Mouse (Mus musculus): ENCODE results near the gene Mrpl58.

Mrpl58 gene

DNA sequence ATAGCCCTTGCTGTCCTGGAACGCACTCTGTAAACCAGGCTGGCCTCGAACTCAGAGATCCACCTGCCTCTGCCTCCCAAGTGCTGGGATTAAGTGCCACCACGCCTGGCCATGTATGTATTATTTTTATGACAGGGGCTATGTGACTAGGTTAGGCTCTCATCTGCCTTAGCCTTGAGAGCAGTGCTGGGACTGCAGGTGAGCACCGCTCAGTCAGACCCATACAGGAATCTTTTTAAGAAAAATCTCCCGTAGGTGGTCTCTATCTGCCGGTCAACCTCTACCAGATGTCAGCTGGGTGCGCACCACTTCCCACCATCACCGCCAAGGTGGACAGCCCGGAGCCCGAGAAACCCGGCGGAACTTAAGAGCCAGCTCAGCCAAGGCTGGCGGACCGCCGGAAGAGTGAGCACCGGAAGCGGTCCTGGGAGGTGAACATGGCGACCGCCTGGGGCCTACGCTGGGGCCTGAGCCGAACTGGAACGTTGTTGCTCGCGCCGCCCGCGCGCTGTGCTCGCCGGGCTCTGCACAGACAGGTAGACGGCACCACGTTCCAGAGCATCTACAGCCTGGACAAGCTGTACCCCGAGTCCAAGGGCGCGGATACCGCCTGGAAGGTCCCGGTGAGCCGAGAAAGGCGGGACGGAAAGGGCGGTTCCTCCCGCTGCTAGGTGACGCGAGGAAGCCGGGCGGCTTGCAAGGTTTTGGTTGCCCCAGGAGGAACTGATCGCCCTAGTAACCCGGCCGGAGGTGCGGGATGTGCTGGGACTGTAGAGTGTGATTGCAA lies at the start of gene Mrpl58:
Gene Mrpl58 (plus strand): TSS at position 415 of the 787 bp plus-strand sequence.
- DNase-seq (ENCODE audit: low read depth, low spot score) = peak; percentile 87

- peak; percentile 72 for DNase-seq (ENCODE audit: low read depth, low spot score)
Measured at GRCm38 (mm10) chr11:115354183-115354582, 49.4 kb upstream of the Mrpl58 start.

- DNase-seq (ENCODE audit: low read depth, low spot score) = peak; percentile 71
Measured at GRCm38 (mm10) chr11:115358468-115358867, 45.1 kb upstream of the Mrpl58 start.

GRCm38 (mm10) chr11:115359293-115359692 lies 44.3 kb upstream of the Mrpl58 start:
- peak; percentile 65 for DNase-seq (ENCODE audit: low read depth, low spot score)

- no peak for DNase-seq (ENCODE audit: low read depth, low spot score)
Measured at GRCm38 (mm10) chr11:115359726-115360125, 43.8 kb upstream of the Mrpl58 start.

- DNase-seq (ENCODE audit: low read depth, low spot score) = no peak
Measured at GRCm38 (mm10) chr11:115364136-115364535, 39.4 kb upstream of the Mrpl58 start.

DNA sequence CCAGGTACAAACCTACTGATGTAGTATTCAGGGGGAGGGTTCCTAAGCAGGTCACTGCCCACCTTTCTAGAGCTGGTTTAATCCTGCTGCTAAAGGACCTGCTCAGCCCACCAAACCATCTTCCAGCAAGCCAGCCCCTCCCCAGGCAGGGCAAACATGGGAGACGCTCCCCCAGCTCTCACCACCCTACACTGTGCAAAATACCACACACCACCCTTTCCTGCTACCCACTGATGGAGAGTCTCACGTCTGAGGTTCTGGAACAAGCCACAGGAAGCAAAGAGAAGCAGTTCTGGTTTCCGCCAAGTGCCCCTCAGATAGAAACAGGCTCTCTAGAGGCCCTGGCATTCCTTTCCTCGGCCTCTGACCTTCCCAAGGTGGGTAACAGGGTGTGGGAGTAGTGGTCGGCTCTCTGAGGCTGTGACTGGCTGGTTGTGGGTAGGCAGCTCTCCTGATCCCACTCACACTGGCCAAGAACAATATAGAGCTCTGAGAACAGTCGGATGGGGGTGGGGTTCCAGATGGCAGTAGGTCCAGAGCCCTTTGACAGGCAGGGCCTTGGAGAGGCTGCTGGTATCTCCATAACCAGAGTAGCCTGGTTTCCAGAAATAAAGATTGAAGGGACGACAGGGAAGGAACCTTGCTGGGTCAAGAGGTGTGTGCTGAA lies 37.4 kb upstream of the Mrpl58 start:
- no peak for DNase-seq (ENCODE audit: low read depth, low spot score)

GRCm38 (mm10) chr11:115366706-115367394 lies 36.7 kb upstream of the Mrpl58 start:
- no peak for DNase-seq (ENCODE audit: low read depth, low spot score)

- DNase-seq (ENCODE audit: low read depth, low spot score) = peak; percentile 75
Measured at GRCm38 (mm10) chr11:115367395-115367944, 36.1 kb upstream of the Mrpl58 start, which contains the start of gene Hid1. Gene Hid1, minus strand, starts transcription at chr11:115367756.

GRCm38 (mm10) chr11:115370368-115370767 lies 33.2 kb upstream of the Mrpl58 start:
- no peak for DNase-seq (ENCODE audit: low read depth, low spot score)

DNA sequence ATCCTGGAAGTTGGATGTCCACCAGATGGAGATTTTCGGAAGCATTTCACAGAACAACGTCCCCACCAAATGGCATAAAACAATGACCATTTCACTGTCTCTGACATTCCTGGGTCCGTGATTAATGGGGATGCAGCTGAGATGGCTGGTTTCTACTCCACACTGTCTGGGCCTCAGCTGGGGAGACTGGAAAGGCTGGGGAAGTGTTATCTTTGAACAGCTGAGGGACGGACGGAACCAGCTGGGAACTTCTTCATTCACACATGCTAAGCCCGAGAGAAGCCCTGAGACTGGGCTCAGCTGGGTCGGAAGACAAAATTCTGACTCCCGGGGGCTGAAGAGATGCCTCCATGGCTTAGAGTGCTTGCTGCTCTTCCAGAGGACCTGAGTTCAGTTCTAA lies 32.2 kb upstream of the Mrpl58 start:
- no peak for DNase-seq (ENCODE audit: low read depth, low spot score)

GRCm38 (mm10) chr11:115372015-115372414 lies 31.5 kb upstream of the Mrpl58 start:
- DNase-seq (ENCODE audit: low read depth, low spot score) = no peak

- DNase-seq (ENCODE audit: low read depth, low spot score) = no peak
Measured at GRCm38 (mm10) chr11:115372737-115373136, 30.8 kb upstream of the Mrpl58 start.

DNA sequence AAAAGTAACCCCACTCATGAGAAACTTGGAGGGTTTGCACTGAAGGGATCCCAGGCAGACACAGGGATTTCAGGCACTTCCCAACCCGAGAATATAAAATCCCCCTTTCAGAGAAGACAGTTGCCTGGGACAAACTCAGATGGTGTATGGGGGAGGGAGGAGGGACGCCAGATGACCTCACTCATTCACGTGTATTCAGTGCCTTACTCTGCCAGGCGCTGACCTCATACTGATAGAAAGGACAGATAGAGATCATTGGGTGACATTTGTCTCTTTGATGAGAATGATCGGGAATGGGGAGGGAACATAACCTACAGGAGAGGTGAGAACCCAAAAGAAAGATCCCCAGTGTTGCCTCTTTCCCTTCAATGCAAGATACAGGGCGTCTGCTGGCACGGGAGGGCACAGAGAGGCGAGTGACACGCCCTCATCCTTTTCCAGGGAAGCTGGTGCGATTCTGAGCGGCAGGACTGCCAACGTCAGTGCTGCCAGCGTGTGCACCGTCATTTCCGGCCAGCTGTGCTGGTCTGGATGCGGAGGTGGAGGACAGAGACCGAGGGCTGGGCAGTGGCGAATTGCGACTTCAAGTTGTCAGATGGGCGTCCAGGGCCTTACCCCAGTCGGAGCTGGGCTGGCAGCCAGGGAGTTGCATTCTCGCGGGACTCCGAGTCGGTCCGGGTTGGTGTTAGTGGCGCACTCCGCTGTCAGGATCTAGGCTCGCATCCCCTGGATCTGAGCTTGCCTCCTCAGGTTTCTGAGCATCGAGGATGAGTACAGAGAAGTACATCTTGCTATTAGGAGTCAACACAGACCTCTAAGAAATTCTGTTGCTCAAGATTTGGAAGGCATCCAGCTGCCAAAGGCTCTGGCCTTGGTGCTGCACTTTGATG lies 29.5 kb upstream of the Mrpl58 start:
- no peak for DNase-seq (ENCODE audit: low read depth, low spot score)

DNA sequence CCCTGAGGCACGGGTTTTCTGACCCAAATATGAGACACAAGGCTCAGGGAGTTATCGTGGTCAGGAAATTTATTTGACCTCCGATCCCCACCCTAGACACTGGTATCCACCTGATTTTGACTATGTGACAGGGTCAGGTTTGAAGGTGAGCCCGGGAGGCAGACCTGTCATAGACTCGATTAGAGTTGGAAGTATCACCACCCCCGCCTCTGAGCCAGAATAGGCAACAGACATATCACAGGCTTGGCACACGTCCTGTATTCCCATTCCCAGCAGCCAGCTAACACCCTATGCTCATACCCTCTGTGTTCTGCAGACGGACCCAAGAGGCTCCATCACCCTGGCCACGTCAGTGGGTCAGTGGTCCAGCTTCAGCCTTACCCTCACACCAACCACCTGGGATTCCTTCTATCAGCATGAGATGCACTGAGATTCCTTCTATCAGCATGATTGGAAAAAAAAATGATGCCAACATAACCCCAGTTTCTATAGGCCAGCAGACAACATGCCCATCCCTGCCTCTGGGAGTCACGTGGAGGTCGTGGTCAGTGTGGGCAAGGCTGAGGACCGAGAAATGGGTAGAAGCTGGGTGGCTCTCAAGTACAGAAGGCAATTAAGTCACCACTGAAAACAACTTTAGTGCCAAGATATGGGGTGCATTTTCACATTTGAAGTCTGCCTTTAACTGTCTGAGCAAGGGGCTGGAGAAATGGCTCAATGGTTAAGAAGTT lies 28.7 kb upstream of the Mrpl58 start:
- no peak for DNase-seq (ENCODE audit: low read depth, low spot score)

DNA sequence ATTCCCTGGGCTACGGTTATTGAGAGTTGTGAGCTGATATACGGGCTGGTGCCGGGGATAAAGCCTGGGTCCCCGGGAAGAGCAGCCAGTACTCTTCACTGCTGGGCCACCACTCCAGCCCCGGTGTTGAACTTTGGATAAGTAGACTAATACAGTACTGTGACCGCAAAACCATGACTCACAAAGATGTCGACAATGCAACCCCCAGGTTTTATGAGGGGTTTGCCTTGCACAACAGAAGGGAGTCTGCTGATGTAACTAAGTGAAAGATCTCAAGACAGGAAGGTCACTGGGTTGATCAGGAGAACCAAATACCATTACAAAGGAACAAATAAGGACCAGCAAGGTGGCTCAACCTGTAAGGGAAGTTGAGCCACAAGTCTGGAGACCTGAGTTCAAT lies 26.8 kb upstream of the Mrpl58 start:
- no peak for DNase-seq (ENCODE audit: low read depth, low spot score)

GRCm38 (mm10) chr11:115377254-115377653 lies 26.3 kb upstream of the Mrpl58 start:
- DNase-seq (ENCODE audit: low read depth, low spot score) = no peak

DNA sequence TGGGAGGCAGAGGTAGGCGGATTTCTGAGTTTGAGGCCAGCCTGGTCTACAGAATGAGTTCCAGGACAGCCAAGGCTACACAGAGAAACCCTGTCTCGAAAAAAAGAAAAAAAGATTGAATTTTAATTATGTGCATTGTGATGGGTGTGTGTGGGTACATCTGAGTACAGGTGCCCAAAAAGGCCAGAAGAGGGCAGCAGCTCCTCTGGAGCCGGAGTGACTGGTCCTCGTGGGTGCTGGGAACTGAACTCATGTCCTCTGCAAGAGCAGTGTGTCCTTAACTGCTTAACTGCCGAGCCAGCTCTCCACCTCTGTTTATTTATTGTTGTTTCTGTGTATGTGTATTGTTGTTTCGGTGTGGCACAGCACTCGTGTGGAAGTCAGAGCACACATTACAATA lies 25.7 kb upstream of the Mrpl58 start:
- peak; percentile 48 for DNase-seq (ENCODE audit: low read depth, low spot score)

DNA sequence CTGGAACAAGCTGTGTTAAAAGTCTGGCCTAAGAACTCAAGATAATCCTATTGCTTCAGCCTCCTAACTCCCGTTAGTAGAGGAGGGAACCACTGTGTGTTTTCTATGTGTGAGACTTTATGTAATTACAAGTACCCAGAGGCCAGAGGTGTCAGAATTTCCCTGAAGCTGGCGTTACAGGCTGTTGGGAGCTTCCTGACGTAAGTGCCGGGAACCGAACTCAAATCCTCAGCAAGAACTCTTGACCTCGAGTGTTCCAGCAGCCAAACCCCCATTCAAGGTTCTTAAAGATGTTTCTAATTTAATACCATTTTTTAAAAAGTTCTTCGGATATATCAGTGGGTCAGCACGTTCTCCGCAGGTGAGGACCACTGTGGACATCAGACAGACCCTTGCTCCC lies 22.3 kb upstream of the Mrpl58 start:
- no peak for DNase-seq (ENCODE audit: low read depth, low spot score)

DNA sequence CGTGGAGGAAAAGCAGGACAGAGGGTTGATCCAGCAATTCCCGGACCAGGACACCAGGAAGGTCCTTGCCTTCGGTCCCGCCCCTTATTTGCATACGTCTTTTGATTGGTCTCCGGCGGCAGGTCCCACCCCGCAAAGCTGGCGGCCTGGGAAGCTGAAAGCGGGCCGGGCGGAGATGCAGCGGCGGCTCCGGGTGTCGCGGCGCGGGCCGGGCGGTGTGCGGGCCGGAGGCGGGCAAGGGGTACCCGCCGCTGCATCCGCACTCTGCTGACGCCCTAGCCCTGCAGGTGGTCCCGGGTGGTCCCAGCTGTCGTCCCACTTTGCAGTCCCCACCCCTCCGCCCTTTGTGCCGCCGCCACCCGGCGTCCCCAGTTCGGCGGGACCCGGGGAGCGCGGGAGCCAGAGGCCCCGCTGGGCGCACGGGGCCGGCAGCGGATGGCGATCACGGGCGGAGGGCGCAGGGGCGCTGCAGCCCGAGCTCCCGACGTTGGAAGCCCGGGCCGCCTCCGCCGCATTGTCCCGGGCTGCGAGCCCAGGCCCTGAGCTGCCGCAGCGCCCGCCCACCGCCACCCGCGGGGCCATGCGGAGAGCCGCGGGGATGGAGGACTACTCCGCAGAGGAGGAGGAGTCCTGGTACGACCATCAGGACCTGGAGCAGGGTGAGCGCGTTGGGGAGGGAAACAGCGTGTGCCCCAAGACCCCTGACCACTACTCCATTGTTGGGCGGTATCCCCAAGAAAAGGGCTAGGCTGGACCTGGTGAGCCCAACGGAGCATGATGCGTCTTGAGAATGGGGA lies 21.6 kb upstream of the Mrpl58 start, which contains the start of gene Cdr2l:
Gene Cdr2l (plus strand): TSS at position 174 of the 797 bp plus-strand sequence.
- peak; percentile 90 for DNase-seq (ENCODE audit: low read depth, low spot score)

Measured in ES-CJ7 (cell line).